In genomic region chr10:115251088-115251934, GRCm38 (mm10) we compare ENCODE assay signal across 7 mouse cellular contexts. TPM values are rescaled to one million over a fixed set of nuclear protein-coding genes. Genes with fewer than 3 reads are reported as not detected.
DNase-seq lines count a peak whose midpoint lies in the region; ATAC-seq lines count a peak whose summit lies in the region.

Tbc1d15 (minus strand) TSS chr10:115251467.

- DNase-seq in adrenal gland, adult 8-10 months, result peak; percentile 98
- peak; percentile 99 for DNase-seq in embryo, embryonic 9.5 days (ENCODE audit: extremely low spot score)
- DNase-seq in gastrocnemius, postnatal 4 days (ENCODE audit: low spot score in 2 of 2), result peak; percentile 95 to 98
- DNase-seq in left cerebral cortex, postnatal 36 days (ENCODE audit: low spot score in 2 of 2), result peak; percentile 96 to 97
- DNase-seq in midbrain, embryonic 11.5 days (ENCODE audit: low spot score, missing footprints), result peak; percentile 100
- DNase-seq in skeletal muscle tissue, adult 2 months (ENCODE audit: low read depth, low spot score), result peak; percentile 99

- peak within 1 kb of the TSS; percentile 67 for H3K4me2 ChIP-seq in intestine, embryonic 16.5 days (ENCODE audit: low read depth, low read length)
- H3K4me2 ChIP-seq in midbrain, embryonic 11.5 days, result peak within 1 kb of the TSS; percentile 53

- H3K27ac ChIP-seq in intestine, embryonic 16.5 days (ENCODE audit: low read length), result peak within 1 kb of the TSS; percentile 82
- H3K27ac ChIP-seq in midbrain, embryonic 11.5 days (ENCODE audit: low read depth, low read length), result no peak within 1 kb of the TSS

- intact Hi-C loops in left cerebral cortex, postnatal 36 days (cut with DNase I), result loop anchor here (5.0 kb wide), 1 partner anchor 56 kb away; no protein-coding TSS in a partner anchor

- peak within 1 kb of the TSS; percentile 87 for H3K9ac ChIP-seq in intestine, embryonic 16.5 days (ENCODE audit: low read depth, low read length)
- H3K9ac ChIP-seq in midbrain, embryonic 11.5 days (ENCODE audit: low read length), result peak within 1 kb of the TSS; percentile 78

- H3K36me3 ChIP-seq in intestine, embryonic 16.5 days (ENCODE audit: control insufficient read depth, insufficient read depth, low read length), result no peaks in the 10 kb centered on the region
- no peaks in the 10 kb centered on the region for H3K36me3 ChIP-seq in midbrain, embryonic 11.5 days (ENCODE audit: control insufficient read depth, insufficient read depth, low read length)

- peak within 1 kb of the TSS; percentile 98 for H3K4me3 ChIP-seq in intestine, embryonic 16.5 days (ENCODE audit: low read length)
- peak within 1 kb of the TSS; percentile 66 for H3K4me3 ChIP-seq in midbrain, embryonic 11.5 days (ENCODE audit: low read depth, low read length)

- H3K27me3 ChIP-seq in intestine, embryonic 16.5 days (replicated peaks; ENCODE audit: control insufficient read depth, insufficient read depth, low read length), result no peaks in the 10 kb centered on the region
- no peaks in the 10 kb centered on the region for H3K27me3 ChIP-seq in midbrain, embryonic 11.5 days (ENCODE audit: control insufficient read depth, insufficient read depth, low read length)

- H3K9me3 ChIP-seq in intestine, embryonic 16.5 days (ENCODE audit: control insufficient read depth, low read length), result no peaks in the 10 kb centered on the region
- no peaks in the 10 kb centered on the region for H3K9me3 ChIP-seq in midbrain, embryonic 11.5 days (ENCODE audit: control insufficient read depth, low read length)

- H3K4me1 ChIP-seq in intestine, embryonic 16.5 days (ENCODE audit: control insufficient read depth, insufficient read depth, low read length), result peaks cover 16% of the 10 kb centered on the region
- peaks cover 11% of the 10 kb centered on the region for H3K4me1 ChIP-seq in midbrain, embryonic 11.5 days (ENCODE audit: control insufficient read depth, insufficient read depth, low read length)

- WGBS in intestine, embryonic 16.5 days, result under 1% methylated on average over 67 of the region's 67 CpGs
- WGBS in midbrain, embryonic 11.5 days, result under 1% methylated on average over 61 of the region's 67 CpGs

- ATAC-seq in intestine, embryonic 16.5 days, result peak; percentile 90
- ATAC-seq in midbrain, embryonic 11.5 days (ENCODE audit: low FRiP score), result peak; percentile 99

RNA-seq across cellular contexts. Expression of gene Tbc1d15, which starts in this region (rescaled TPM):
- total RNA-seq in adrenal gland, adult 8-10 months (2022), result 100 to 1,000 TPM in 1 of 4 experiments, 10 to 100 TPM in 3; 85.9 to 102 (median 92.8) TPM
- 10 to 100 TPM; 51.7 to 54.1 TPM for total RNA-seq in gastrocnemius, postnatal 4 days (2021)
- polyA plus RNA-seq in intestine, embryonic 16.5 days (2015; fragmentation: Nextera tagmentation; extraction: Ambion mirVana), result 56.2 and 58.7 TPM in 2 replicates
- 10 to 100 TPM; 48.5 to 53.8 TPM for total RNA-seq in left cerebral cortex, postnatal 36 days (2021)
- 49.9 and 52.5 TPM in 2 replicates for polyA plus RNA-seq in midbrain, embryonic 11.5 days (2014; fragmentation: Nextera tagmentation; extraction: Ambion mirVana)
